Mouse (Mus musculus) layer of hippocampus, postnatal 36 days (tissue): ENCODE results near the gene Trmt10a. TPM values are rescaled to one million over a fixed set of nuclear protein-coding genes. Genes with fewer than 3 reads are reported as not detected.

Experiments used
- DNase-seq, 2 experiments: peaks; one replicate each; pipeline ENCODE4 v3.0.0; 2022
- total RNA-seq, 2 experiments: library from RNA; stranded (reverse); gene quantifications; 2 replicates each; pipeline ENCODE4 v1.2.3; 2021

The Trmt10a gene
- 1 to 10 TPM; 3.9 to 5.1 TPM for total RNA-seq

DNA sequence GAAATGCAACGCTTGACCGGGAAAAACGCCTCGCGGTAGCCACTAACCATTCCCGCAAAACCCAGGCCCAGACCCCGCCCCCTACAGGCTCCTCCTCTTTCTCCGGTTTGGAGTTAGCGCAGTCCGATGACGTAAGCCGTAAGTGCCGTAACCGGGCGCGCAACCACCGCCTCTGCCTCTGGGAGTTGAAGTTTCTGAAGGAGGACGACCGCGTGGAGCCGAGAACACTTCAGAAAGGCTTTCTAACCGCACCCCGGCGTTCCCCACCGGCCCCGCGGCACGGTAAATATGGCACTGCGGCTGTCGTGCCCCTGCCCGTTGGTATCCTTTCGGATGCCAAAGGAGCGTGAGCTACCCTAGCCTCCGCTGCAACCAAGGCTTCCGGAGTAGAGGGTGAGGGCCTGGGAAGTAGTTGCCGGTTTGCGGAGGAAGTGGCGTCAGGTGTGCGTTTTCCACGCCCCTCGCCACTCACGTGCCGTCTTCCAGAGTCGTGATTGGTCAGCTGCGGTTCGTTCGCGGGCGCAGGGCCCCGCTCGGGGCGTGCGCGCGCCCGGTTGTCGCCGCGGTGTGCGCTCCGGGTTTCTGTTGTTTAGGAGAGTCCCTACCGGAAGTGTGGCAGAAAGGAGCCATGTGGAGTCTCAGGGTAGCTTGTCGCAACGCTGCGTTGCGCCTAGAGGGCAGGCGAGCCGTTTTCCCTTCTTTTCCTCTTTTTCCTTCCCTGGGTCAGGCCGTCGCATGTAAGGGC lies at the start of gene Trmt10a:
Trmt10a (plus strand) TSS at position 134 of the 745 bp plus-strand sequence.
- DNase-seq, result peak; percentile 97

DNA sequence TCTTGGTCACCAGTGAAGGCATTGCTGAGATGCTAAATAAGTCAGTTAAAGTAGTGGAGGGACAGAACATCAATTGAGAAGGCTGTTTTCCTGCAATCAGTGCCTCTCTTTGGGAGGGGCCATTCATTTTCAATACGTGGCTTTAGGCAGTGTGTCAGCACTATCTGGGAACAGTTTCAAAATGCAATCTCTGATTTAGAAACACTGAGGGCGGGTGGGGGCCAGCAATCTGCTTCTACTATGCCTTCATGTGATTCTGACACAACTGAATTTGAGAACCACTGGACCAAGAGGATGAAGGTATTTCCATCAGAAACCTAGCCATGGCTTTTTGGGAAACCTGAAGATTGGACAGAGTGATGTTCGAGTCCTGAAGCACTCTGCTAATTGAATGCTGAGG lies 47.9 kb upstream of the Trmt10a start:
- DNase-seq, result peak; percentile 60 to 61

- no peak for DNase-seq
Observed at GRCm38 (mm10) chr3:138095718-138096117, 47.5 kb upstream of the Trmt10a start.

DNA sequence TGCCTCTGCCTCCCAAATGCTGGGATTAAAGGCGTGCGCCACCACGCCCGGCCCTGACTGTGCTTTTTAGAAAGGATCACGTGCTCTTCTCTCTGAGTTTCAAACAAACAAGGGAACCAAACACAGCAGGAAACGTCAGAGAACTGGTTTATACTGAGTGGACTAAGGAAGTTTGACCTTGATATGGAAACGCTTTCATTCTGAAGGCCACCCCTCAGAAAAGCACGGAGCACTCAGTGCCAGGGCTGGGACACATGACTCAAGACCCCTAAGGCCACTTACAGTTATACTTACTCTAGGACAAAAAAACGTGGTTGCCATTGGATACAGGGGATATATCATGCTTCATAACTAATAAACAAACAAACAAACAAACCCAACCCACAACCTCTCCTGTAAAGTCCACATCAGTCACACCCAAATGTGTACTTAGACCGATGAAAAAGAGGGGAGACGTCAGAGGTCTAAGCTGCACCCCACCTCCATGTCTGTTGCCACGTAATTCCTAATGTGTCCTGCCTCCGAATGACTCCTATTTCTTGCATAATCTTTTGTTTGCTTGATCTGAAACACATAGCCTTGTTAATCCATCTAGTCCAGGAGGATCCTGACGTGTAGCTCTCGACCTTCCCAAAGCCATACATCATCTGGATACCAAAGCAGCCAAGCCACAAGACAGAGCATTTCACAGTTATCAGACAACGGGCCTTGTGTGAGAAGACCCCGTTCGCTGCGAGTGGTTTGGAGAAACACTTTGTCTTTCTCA lies 46.8 kb upstream of the Trmt10a start:
- no peak for DNase-seq

DNA sequence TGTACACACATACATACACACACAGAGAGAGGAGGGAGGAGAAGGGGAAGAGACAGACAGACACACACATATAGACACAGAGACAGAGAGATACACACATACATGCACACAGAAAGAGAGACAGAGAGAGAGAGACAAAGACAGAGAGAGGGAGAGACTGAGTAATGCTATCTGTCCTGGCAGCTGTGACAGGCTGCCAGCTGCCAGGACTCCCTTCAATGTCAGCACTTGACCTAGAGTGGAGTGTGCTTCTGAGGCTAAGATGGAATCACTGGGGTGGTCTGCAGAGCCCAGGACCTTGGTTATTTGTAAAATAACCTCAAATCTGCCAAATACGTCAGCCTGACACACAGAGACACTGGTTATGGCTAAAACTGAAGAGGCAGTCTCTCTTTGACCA lies 45.5 kb upstream of the Trmt10a start:
- DNase-seq, result no peak

DNA sequence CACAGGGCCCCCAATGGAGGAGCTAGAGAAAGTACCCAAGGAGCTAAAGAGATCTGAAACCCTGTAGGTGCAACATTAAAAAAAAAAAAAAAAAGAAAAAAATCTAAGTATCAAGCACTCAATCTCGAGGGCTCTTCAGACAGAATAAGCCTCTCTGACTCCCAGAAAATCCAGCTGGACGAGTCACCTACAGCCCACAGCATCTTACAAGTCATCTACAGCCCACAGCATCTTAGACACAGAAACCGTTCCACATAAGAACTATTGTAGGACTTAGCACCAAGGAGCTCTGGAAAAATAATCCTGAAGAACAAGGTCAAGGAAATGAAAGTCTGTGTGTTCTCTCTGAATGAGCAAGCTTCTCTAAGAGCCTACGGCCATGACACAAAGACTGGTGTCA lies 41.3 kb upstream of the Trmt10a start:
- no peak for DNase-seq

GRCm38 (mm10) chr3:138103690-138104089 lies 39.6 kb upstream of the Trmt10a start:
- DNase-seq, result no peak

DNA sequence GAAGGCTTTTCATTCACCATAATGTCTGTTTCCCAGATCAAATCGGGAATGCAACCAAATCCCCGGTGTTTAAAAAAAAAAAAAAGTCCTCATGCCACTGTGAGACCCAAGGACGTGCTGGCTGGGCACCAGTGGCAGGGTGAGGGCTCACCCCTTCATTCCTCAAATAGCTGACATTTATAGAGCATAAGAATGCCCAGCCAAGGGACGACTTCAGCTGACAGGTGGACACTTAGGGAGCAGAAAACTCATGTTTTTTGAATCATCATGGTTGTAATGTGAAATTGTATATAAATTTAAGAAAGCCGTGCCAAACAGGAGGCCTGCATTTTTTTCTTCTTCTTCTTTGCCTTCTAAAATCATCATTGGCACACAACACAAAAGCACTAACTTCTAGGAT lies 38.2 kb upstream of the Trmt10a start:
- DNase-seq, result no peak

- DNase-seq, result no peak
Observed at GRCm38 (mm10) chr3:138106887-138107286, 36.4 kb upstream of the Trmt10a start.

DNA sequence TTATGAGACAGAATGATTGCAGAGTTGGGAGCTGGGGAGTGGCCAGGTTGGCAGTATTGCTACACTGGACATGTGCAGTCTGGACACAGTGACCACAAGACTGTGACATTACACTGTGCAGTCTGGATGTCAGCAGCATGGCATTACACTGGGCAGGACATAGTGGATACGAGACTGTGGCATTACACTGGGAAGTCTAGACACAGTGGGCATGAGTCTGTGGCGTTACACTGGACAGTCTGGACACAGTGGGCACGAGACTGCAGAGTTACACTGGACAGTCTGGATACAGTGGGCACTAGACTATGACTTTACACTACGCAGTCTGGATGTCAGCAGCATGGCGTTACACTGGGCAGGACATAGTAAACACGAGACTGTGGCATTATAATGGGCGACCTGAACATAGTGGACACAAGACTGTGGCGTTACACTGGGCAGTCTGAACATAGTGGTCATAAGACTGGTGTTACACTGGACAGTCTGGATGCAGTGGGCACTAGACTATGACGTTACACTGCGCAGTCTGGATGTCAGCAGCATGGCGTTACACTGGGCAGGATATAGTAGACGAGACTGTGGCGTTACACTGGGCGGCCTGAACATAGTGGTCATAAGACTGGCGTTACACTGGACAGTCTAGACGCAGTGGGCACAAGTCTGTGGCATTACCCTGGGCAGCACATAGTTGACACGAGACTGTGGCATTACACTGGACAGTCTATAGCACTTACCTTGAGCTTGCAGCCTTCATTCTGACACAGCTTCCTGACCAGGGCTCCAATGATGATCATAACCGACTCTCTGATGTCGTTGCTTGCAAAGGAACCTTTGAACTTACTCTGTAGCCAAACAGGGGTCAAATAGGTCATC lies 32.1 kb upstream of the Trmt10a start:
- no peak for DNase-seq

DNA sequence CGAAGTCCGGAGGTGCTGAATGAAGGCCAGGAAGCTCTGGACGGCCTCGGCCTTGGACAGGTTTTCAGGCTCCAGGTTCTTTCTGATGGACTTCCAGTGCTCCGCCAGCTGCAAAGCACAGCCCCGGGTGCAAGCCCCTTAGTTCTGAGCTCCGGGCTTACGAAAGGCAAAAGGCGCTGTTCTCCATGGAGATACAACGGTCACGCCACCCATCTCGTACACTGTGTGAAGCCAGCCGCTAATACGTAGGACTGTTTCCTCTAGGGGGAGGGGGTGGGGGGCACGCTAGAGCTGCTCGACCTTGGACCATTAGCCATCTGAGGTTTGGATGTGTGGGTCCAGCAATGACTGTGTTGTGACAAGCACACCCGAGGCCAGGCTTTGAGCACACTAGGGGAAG lies 29.1 kb upstream of the Trmt10a start:
- no peak for DNase-seq

GRCm38 (mm10) chr3:138116871-138117270 lies 26.4 kb upstream of the Trmt10a start:
- no peak for DNase-seq

DNA sequence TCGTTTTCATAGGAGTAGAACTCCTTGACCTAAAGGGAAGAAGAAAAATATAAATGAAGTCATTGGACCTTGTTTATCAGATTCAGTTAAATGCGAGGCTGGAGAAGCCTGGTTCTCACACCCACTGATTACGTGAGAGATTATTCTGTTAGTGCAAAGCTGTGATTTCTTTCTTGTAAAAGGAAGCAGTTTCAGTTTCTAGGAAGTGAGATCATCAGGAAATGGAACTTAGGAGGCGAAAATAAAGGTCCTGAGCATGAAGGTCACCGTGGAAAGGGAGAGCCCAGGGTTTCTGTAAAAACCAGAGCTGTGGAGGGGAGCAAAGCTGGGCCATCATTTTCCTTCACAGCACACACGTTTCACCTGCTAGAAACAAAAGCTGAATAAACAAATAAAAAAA lies 24.9 kb upstream of the Trmt10a start:
- DNase-seq, result no peak

DNA sequence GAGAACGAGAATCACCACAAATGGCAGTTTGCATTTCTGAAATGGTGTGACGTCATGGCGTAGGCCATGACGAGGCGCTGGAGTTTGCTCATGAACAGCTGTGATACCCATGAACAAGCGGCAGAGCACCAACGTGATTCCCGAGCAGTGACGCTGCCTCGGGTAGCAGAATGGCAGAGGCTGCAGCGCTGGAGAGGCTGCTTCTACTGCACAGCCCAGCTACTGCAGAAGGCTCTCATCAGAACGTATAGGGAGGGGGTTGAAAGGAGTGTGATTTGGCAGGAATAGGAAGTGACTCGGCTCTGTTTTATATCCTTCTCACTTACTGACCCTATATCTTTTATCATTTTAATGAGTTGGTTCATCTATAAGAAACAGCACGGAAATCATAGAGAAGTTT lies 24.4 kb upstream of the Trmt10a start:
- no peak for DNase-seq

- DNase-seq, result no peak
Observed at GRCm38 (mm10) chr3:138119444-138120105, 23.7 kb upstream of the Trmt10a start.

- no peak for DNase-seq
Observed at GRCm38 (mm10) chr3:138121461-138121860, 21.8 kb upstream of the Trmt10a start.

GRCm38 (mm10) chr3:138123842-138124241 lies 19.4 kb upstream of the Trmt10a start:
- DNase-seq, result no peak

DNA sequence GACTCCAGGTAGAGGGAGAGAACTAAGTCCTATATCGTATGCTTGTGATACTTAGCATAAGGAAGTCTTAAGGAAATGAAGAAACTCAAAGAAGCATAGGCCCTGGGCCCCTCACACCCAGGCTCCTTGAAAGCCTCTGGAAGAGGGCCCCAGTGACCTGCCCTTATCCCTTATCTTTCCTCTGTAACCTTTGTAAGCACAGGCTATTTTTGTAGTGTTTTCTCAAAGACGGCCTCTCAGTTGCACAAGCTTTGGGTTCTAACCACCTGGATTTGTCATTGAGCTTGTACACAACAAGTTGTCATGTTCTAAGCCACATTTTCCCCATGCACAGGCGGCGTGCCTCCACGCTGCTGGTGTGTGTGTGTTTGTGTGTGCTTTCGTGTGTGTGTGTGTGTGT lies 14.1 kb upstream of the Trmt10a start:
- no peak for DNase-seq

- no peak for DNase-seq
Observed at GRCm38 (mm10) chr3:138130692-138131091, 12.6 kb upstream of the Trmt10a start.

- DNase-seq, result no peak
Observed at GRCm38 (mm10) chr3:138131168-138131567, 12.1 kb upstream of the Trmt10a start.

GRCm38 (mm10) chr3:138133463-138133862 lies 9.8 kb upstream of the Trmt10a start:
- DNase-seq, result no peak

DNA sequence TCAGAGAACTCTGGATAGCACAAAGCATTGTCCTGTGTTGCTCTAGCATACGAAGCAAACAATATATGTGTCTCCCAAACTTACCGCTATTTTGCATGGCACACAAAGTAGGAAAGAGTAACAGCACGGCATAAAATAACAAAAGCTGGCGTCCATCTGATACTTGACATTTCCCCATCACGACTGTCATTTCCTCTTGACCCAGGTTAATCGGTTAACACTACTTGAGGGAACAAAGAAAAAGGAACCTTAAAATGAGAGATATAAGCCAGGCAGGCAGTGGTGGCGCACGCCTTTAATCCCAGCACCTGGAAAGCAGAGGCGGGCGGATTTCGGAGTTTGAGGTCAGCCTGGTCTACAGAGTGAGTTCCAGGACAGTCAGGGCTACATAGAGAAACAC lies 9.3 kb upstream of the Trmt10a start:
- DNase-seq, result no peak
